Mouse (Mus musculus): Measurements from ENCODE around the gene Rab1b.

- TF ChIP-seq GATA1 (IDR thresholded peaks at IDR 0.05; ENCODE audit: borderline replicate concordance, low read length) (no peak), FLI1 (IDR thresholded peaks at IDR 0.05; ENCODE audit: low read length) (no peak)
These were observed 24.4 kb upstream of the Rab1b start for GRCm38 (mm10) chr19:5131237-5131636.
